Mouse (Mus musculus) heart, embryonic 13.5 days (tissue): ENCODE results near the gene Gpr15. TPM values are rescaled to one million over a fixed set of nuclear protein-coding genes. Genes with fewer than 3 reads are reported as not detected.

Experiments used
- ATAC-seq: fragments of 200-750 bp; cut with Nextera tagmentation; 2 replicates; pipeline ENCODE4 v1.8.0; 2017; ENCODE audit warnings: moderate TSS enrichment; ENCODE audit not compliant: insufficient number of reproducible peaks, low FRiP score, low TSS enrichment; ENCODE audit errors: extremely low read depth
- H3K27ac ChIP-seq: fragments of 300-500 bp; sonication (generic); replicated peaks from 2 replicates; pipeline ENCODE4 v1.5.1; 2015; ENCODE audit warnings: moderate library complexity, mild to moderate bottlenecking, inconsistent platforms
- H3K27me3 ChIP-seq: fragments of 300-500 bp; sonication (generic); replicated peaks from 2 replicates; pipeline ENCODE4 v1.6.1; 2015; ENCODE audit warnings: mild to moderate bottlenecking, inconsistent platforms
- H3K36me3 ChIP-seq: fragments of 300-500 bp; sonication (generic); 2 replicates; pipeline ENCODE4 v1.6.1; 2015; ENCODE audit warnings: mild to moderate bottlenecking, inconsistent platforms
- H3K4me1 ChIP-seq: fragments of 300-500 bp; sonication (generic); 2 replicates; pipeline ENCODE4 v1.6.1; 2015; ENCODE audit warnings: inconsistent platforms
- H3K4me2 ChIP-seq: fragments of 300-500 bp; sonication (generic); 2 replicates; pipeline ENCODE4 v1.6.1; 2015; ENCODE audit warnings: inconsistent platforms, mild to moderate bottlenecking, moderate library complexity
- H3K4me3 ChIP-seq: fragments of 300-500 bp; sonication (generic); 2 replicates; pipeline ENCODE4 v1.5.1; 2015; ENCODE audit warnings: moderate library complexity, mild to moderate bottlenecking, inconsistent platforms
- H3K9ac ChIP-seq: fragments of 300-500 bp; sonication (generic); 2 replicates; pipeline ENCODE4 v1.6.1; 2015; ENCODE audit warnings: inconsistent platforms, mild to moderate bottlenecking, moderate library complexity
- H3K9me3 ChIP-seq: fragments of 300-500 bp; sonication (generic); 2 replicates; pipeline ENCODE4 v1.6.1; 2016; ENCODE audit warnings: inconsistent platforms
- WGBS: fragments of 180-500 bp; shearing (Covaris S2); methylation state at CpG from one replicate; pipeline ENCODE4 v1.1.7; 2015; ENCODE audit warnings: mixed read lengths; 5-methylcytosine and 5-hydroxymethylcytosine counted together
- polyA plus RNA-seq: library from polyadenylated mRNA; unstranded; fragments of >200 nt; fragmentation: Nextera tagmentation; extraction: Ambion mirVana; gene quantifications from 2 replicates; pipeline ENCODE4 v1.2.1, GENCODE M21; 2015

The Gpr15 gene
- polyA plus RNA-seq, 1 experiment from 2014 or later = not detected

DNA sequence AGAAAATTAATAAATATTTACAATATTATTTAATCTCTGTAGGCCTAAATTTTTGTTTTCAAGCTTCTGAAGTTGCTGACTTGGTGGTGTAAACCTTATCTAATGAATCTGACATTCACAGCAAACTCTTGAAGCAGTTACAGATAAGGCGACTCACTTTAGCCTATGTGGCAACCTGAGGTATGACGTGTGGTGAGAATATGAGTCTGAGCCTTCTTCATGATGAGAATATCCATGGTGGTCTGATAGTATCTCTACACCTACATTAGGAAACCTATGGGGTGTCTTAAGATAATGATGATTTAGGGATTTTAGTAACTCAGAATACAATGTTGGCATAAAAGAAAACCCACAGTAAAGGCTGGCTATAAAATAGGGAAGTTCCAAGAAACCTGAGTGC lies 3.4 kb upstream of the Gpr15 start:
- no peaks in the 10 kb centered on the region for H3K36me3 ChIP-seq
- ATAC-seq = no peak
- no peak overlapping the region for H3K4me3 ChIP-seq
- H3K27me3 ChIP-seq = no peaks in the 10 kb centered on the region
- no peak overlapping the region for H3K4me2 ChIP-seq
- no peak overlapping the region for H3K27ac ChIP-seq
- H3K9ac ChIP-seq = no peak overlapping the region
- no peaks in the 10 kb centered on the region for H3K9me3 ChIP-seq
- no peaks in the 10 kb centered on the region for H3K4me1 ChIP-seq
- 75% methylated on average over 2 of the region's 2 CpGs for WGBS

- Histone ChIP-seq H3K4me1 (no peaks in the 10 kb centered on the region), H3K36me3 (no peaks in the 10 kb centered on the region), H3K9me3 (no peaks in the 10 kb centered on the region), H3K4me2 (no peak overlapping the region), H3K4me3 (no peak overlapping the region), H3K27ac (no peak overlapping the region), H3K9ac (no peak overlapping the region), H3K27me3 (no peaks in the 10 kb centered on the region)
- 53% methylated on average over 4 of the region's 4 CpGs for WGBS
- ATAC-seq = no peak
Observed at GRCm38 (mm10) chr16:58715018-58715417, 3.9 kb downstream of the Gpr15 start.

GRCm38 (mm10) chr16:58713128-58713527 lies 5.7 kb downstream of the Gpr15 start:
- ATAC-seq = no peak
- H3K9ac ChIP-seq = no peak overlapping the region
- 72% methylated on average over 1 of the region's 1 CpGs for WGBS
- H3K4me2 ChIP-seq = no peak overlapping the region
- no peaks in the 10 kb centered on the region for H3K9me3 ChIP-seq
- H3K4me1 ChIP-seq = no peaks in the 10 kb centered on the region
- H3K36me3 ChIP-seq = no peaks in the 10 kb centered on the region
- H3K4me3 ChIP-seq = no peak overlapping the region
- no peaks in the 10 kb centered on the region for H3K27me3 ChIP-seq
- no peak overlapping the region for H3K27ac ChIP-seq

DNA sequence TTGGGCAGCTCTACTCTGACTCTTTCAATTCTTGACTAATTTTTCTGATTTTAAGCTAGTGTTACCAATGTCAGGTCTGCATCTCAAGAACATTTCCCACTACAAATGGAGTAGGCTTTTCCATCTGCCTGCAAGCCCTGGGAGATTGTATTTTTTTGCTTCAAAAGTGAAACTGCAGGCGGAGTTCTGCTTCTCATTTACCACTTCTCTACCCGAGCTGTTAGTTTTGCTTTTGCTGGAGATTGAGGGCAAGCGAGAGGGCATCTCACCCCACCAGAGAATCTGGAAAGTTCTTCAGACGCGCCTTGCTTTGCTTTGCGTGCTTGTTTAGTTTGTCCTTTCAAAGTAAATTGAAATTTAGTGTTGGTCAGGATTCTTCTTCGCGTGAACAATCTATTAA lies 6.6 kb downstream of the Gpr15 start:
- H3K4me2 ChIP-seq = no peak overlapping the region
- H3K27ac ChIP-seq = no peak overlapping the region
- WGBS = 73% methylated on average over 8 of the region's 8 CpGs
- no peak for ATAC-seq
- no peaks in the 10 kb centered on the region for H3K4me1 ChIP-seq
- H3K36me3 ChIP-seq = no peaks in the 10 kb centered on the region
- no peaks in the 10 kb centered on the region for H3K27me3 ChIP-seq
- no peaks in the 10 kb centered on the region for H3K9me3 ChIP-seq
- H3K9ac ChIP-seq = no peak overlapping the region
- no peak overlapping the region for H3K4me3 ChIP-seq

DNA sequence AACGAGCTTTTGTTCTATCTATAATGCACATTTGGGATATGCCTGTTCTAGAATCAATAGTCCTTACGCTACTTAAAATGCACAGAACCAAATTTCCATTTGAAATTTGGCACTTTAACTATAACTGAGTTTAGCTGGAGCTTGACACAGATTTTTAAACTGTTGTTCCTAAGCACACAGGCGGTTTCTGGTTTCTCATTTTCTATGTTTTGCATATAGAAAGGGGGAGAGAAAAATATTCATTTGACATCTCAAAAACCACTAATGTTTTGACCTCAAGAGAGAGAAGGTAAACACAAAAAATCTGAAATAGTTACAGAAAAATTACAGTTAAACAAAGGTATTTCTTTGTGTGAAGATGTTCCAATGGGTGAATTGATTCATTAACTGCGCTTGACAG lies 9.3 kb downstream of the Gpr15 start:
- Histone ChIP-seq H3K27ac (no peak overlapping the region), H3K4me3 (no peak overlapping the region), H3K4me2 (no peak overlapping the region), H3K27me3 (no peaks in the 10 kb centered on the region), H3K9ac (no peak overlapping the region), H3K4me1 (0 out of 2 replicates have a peak, but pooled peaks cover under 1% of the 10 kb centered on the region), H3K9me3 (no peaks in the 10 kb centered on the region), H3K36me3 (no peaks in the 10 kb centered on the region)
- no peak for ATAC-seq
- 76% methylated on average over 4 of the region's 4 CpGs for WGBS

DNA sequence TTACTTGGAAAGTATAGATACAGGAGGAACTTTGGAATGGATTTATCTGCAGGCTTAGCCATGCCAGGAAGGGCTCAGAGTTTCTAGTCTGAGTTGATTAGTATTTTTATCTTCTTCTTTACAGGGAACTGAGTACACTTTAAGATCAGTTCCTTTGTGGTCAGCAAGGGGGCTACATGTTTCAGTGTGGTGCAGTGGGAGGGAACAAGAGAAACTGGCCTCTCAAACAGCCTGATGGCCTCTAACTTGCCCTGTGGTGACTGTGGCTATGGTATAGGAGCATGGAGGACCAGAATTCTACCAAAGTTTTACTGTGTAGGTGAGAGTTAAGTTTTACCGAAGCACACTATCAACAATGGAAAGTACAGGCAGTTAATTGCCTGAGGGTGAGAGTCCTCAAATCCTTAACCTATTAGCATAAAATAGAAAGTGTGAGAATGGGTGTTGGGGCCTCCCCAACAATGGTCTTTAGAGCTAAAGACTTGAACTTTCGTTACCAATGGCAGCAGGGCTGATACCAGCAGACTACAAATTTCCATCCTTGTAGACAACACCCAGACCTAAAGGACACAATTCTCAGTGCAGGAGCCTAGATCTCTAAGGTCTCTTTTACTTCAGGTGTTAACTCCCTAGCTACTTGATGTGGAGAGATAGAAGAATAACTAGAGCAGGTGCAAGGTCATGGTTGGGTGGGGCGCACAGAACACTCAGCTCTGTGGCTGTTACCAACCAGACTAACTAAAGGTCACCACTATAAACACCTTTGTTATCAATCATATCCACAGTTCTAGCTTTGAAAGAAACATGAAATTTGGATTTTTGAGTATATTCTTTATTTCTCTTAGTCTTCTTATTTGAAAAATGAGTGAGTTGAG lies 10.0 kb downstream of the Gpr15 start:
- Histone ChIP-seq H3K9ac (no peak overlapping the region), H3K9me3 (no peaks in the 10 kb centered on the region), H3K27me3 (no peaks in the 10 kb centered on the region), H3K4me3 (no peak overlapping the region), H3K27ac (no peak overlapping the region), H3K36me3 (no peaks in the 10 kb centered on the region), H3K4me1 (peaks cover 7% of the 10 kb centered on the region), H3K4me2 (no peak overlapping the region)
- no peak for ATAC-seq
- 78% methylated on average over 3 of the region's 3 CpGs for WGBS

DNA sequence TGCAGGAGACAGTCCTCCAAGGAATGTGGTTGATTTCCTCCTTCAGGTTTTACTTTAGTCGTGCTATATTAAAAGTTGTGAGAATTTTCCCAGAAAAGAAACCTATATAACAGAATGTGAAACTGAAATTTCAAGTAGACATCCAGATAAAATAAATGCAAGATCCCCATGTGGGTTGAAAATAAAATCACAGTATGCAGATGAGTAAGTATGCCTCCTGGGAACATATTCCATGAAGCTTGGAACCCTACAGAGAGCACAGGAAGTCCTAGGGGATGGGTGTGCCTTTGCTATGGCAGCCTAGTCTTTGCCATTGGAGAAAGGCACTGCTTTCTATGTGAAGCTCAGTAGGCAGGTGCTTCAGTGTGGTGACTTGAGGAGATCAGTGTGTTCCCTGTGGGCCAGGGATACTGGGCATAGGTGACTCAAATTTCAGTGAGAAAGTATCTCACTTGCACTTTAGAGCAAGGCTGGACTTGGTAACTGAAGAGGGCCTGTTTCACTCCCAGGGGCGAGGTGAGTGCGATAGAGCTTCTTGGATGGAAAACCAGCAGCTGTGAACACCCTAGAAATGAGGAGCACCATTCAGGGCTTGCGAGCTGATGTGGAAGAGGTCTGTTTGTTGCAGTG lies 11.5 kb downstream of the Gpr15 start:
- no peaks in the 10 kb centered on the region for H3K9me3 ChIP-seq
- ATAC-seq = no peak
- H3K9ac ChIP-seq = no peak overlapping the region
- H3K4me1 ChIP-seq = peaks cover 19% of the 10 kb centered on the region
- 83% methylated on average over 4 of the region's 4 CpGs for WGBS
- no peaks in the 10 kb centered on the region for H3K27me3 ChIP-seq
- H3K4me2 ChIP-seq = no peak overlapping the region
- H3K27ac ChIP-seq = no peak overlapping the region
- H3K36me3 ChIP-seq = no peaks in the 10 kb centered on the region
- H3K4me3 ChIP-seq = no peak overlapping the region

GRCm38 (mm10) chr16:58704999-58705398 lies 13.9 kb downstream of the Gpr15 start:
- Histone ChIP-seq H3K9me3 (no peaks in the 10 kb centered on the region), H3K4me2 (no peak overlapping the region), H3K36me3 (no peaks in the 10 kb centered on the region), H3K9ac (no peak overlapping the region), H3K4me3 (no peak overlapping the region), H3K27ac (no peak overlapping the region), H3K4me1 (peaks cover 25% of the 10 kb centered on the region), H3K27me3 (no peaks in the 10 kb centered on the region)
- ATAC-seq = no peak

DNA sequence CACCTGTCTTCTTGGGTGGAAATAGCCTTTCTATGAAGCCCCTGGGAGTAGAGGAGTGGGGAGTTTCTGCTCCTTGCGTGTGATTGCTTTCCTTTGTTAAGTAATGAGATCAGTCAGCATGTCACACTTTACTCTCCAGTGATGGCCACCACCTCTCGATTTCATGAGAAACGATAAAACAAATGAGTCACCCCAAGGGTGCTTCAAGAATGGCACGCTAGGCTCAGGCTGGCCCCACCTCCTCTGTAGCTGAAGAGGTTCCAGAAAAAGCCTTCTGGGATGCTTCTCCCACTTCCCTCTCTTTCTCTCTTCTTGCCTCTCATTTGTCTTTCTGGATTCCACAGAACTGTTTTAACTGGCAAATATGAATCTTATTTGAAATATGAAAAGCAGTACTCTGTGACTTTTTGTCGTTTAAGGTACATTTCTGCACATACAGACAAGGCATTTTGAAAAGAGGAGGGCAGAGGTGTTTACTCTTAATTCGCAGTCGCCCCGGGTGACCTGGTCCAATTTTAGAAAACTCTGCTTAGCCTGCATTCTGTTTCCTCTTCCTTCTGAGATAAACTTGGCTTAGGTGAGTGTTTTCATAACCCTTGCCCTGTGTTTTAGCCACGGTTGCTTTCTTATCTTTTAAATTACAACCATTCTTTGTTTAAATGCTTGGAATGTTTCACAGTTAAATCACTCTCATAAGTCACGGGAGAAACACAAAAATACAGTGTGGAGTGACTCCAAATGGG lies 15.3 kb downstream of the Gpr15 start:
- no peaks in the 10 kb centered on the region for H3K36me3 ChIP-seq
- WGBS = 9% methylated on average over 10 of the region's 10 CpGs
- H3K9ac ChIP-seq = no peak overlapping the region
- H3K4me2 ChIP-seq = peak overlapping the region; percentile 52
- no peak for ATAC-seq
- H3K4me1 ChIP-seq = peaks cover 25% of the 10 kb centered on the region
- peak overlapping the region; percentile 61 for H3K27ac ChIP-seq
- no peaks in the 10 kb centered on the region for H3K9me3 ChIP-seq
- H3K27me3 ChIP-seq = no peaks in the 10 kb centered on the region
- H3K4me3 ChIP-seq = peak overlapping the region; percentile 24; the same call in 1 of the 2 replicates

- H3K4me3 ChIP-seq = no peak overlapping the region
- H3K9ac ChIP-seq = no peak overlapping the region
- H3K27me3 ChIP-seq = no peaks in the 10 kb centered on the region
- H3K27ac ChIP-seq = no peak overlapping the region
- no peak overlapping the region for H3K4me2 ChIP-seq
- no peak for ATAC-seq
- no peaks in the 10 kb centered on the region for H3K9me3 ChIP-seq
- no peaks in the 10 kb centered on the region for H3K36me3 ChIP-seq
- peaks cover 25% of the 10 kb centered on the region for H3K4me1 ChIP-seq
- WGBS = 74% methylated on average over 10 of the region's 10 CpGs
Observed at GRCm38 (mm10) chr16:58702329-58702932, 16.4 kb downstream of the Gpr15 start.

GRCm38 (mm10) chr16:58701779-58702178 lies 17.1 kb downstream of the Gpr15 start:
- no peaks in the 10 kb centered on the region for H3K27me3 ChIP-seq
- H3K9me3 ChIP-seq = no peaks in the 10 kb centered on the region
- no peak overlapping the region for H3K27ac ChIP-seq
- no peak for ATAC-seq
- H3K9ac ChIP-seq = no peak overlapping the region
- H3K4me3 ChIP-seq = no peak overlapping the region
- no peaks in the 10 kb centered on the region for H3K36me3 ChIP-seq
- peaks cover 25% of the 10 kb centered on the region for H3K4me1 ChIP-seq
- H3K4me2 ChIP-seq = no peak overlapping the region
- WGBS = 38% methylated on average over 6 of the region's 6 CpGs
